Mouse (Mus musculus) heart, embryonic 14.5 days (tissue): ENCODE measurements at regions not wholly inside any gene's neighbourhood (a gene's known extent, or its start where the extent isn't known, plus 50 kb on each side); places are given as distances from the start of the nearest gene placed in this dataset.

Experiments
- ATAC-seq: fragments of 200-750 bp; cut with Nextera tagmentation; 2 replicates; pipeline ENCODE4 v1.8.0; 2017; ENCODE audit warnings: low read depth, moderate TSS enrichment; ENCODE audit not compliant: insufficient number of reproducible peaks, insufficient read depth, low FRiP score
- H3K27ac ChIP-seq, 2 experiments: fragments of 200-500 bp in 1 of 2; fragments of 300-500 bp in 1 of 2; sonication (generic) in 1 of 2; replicated peaks in 1 of 2; 2 replicates each; pipeline ENCODE4 v1.5.1; 2012 to 2014; ENCODE audit warnings: low read depth in 2 of 2, low read length in 2 of 2, control low read depth in 1 of 2, mild to moderate bottlenecking in 1 of 2, mixed read lengths in 1 of 2; ENCODE audit not compliant: control insufficient read depth in 1 of 2, insufficient read depth in 1 of 2
- H3K27me3 ChIP-seq: fragments of 300-500 bp; sonication (generic); 2 replicates; pipeline ENCODE4 v1.6.1; 2014; ENCODE audit warnings: mild to moderate bottlenecking, low read length, control low read depth; ENCODE audit not compliant: control insufficient read depth, insufficient read depth
- H3K36me3 ChIP-seq: fragments of 300-500 bp; sonication (generic); 2 replicates; pipeline ENCODE4 v1.6.1; 2014; ENCODE audit warnings: mild to moderate bottlenecking, control low read depth, low read length, mixed read lengths; ENCODE audit not compliant: control insufficient read depth, insufficient read depth
- H3K4me1 ChIP-seq, 2 experiments: fragments of 200-500 bp in 1 of 2; fragments of 300-500 bp in 1 of 2; sonication (generic) in 1 of 2; 2 replicates each; pipeline ENCODE4 v1.6.1; 2012 to 2014; ENCODE audit warnings: low read length in 2 of 2, control low read depth in 1 of 2, mixed read lengths in 1 of 2; ENCODE audit not compliant: control insufficient read depth in 2 of 2, insufficient read depth in 2 of 2
- H3K4me2 ChIP-seq: fragments of 300-500 bp; sonication (generic); 2 replicates; pipeline ENCODE4 v1.6.1; 2014; ENCODE audit warnings: mild to moderate bottlenecking, low read length
- H3K4me3 ChIP-seq, 2 experiments: fragments of 200-500 bp in 1 of 2; fragments of 300-500 bp in 1 of 2; sonication (generic) in 1 of 2; 2 replicates each; pipeline ENCODE4 v1.5.1; 2012 to 2014; ENCODE audit warnings: low read length in 2 of 2, mild to moderate bottlenecking in 2 of 2, control low read depth in 1 of 2, low read depth in 1 of 2, moderate library complexity in 1 of 2; ENCODE audit not compliant: control insufficient read depth in 1 of 2, insufficient read depth in 1 of 2
- H3K9ac ChIP-seq: fragments of 300-500 bp; sonication (generic); 2 replicates; pipeline ENCODE4 v1.6.1; 2014; ENCODE audit warnings: mild to moderate bottlenecking, low read length
- H3K9me3 ChIP-seq: fragments of 300-500 bp; sonication (generic); 2 replicates; pipeline ENCODE4 v1.6.1; 2016; ENCODE audit warnings: low read length, control low read depth; ENCODE audit not compliant: control insufficient read depth
- WGBS: fragments of 180-500 bp; shearing (Covaris S2); extraction: QIAGEN DNeasy Blood & Tissue Kit; methylation state at CpG from one replicate; pipeline ENCODE4 v1.1.7; 2014; 5-methylcytosine and 5-hydroxymethylcytosine counted together

- Histone ChIP-seq H3K4me2 (no peak overlapping the region), H3K9ac (no peak overlapping the region), H3K36me3 (no peaks in the 10 kb centered on the region), H3K4me3 (no peak overlapping the region), H3K9me3 (no peaks in the 10 kb centered on the region), H3K27me3 (no peaks in the 10 kb centered on the region; the same call in 1 of the 2 replicates), H3K27ac (no peak overlapping the region), H3K4me1 (no peaks in the 10 kb centered on the region)
- ATAC-seq, result no peak
- 72% methylated on average over 5 of the region's 5 CpGs for WGBS
These were observed 234.9 kb downstream of the Sox2 start for GRCm38 (mm10) chr3:34885137-34885536.

GRCm38 (mm10) chr3:34893381-34893780 is 243.2 kb downstream of the Sox2 start:
- WGBS, result 90% methylated on average over 5 of the region's 5 CpGs
- H3K9ac ChIP-seq, result no peak overlapping the region

GRCm38 (mm10) chr3:34903106-34903505 is 252.9 kb downstream of the Sox2 start:
- peaks cover 3 to 5% of the 10 kb centered on the region in 2 experiments; a peak in 2 of 4 replicates for H3K4me1 ChIP-seq
- no peaks in the 10 kb centered on the region for H3K36me3 ChIP-seq
- no peak overlapping the region for H3K27ac ChIP-seq
- no peak overlapping the region for H3K4me3 ChIP-seq
- no peak overlapping the region for H3K4me2 ChIP-seq
- ATAC-seq, result no peak
- no peaks in the 10 kb centered on the region for H3K27me3 ChIP-seq
- H3K9ac ChIP-seq, result no peak overlapping the region
- no peaks in the 10 kb centered on the region for H3K9me3 ChIP-seq
- WGBS, result 78% methylated on average over 8 of the region's 8 CpGs

More at GRCm38 (mm10) chr3:34893381-34893780, 243.2 kb downstream of the Sox2 start:
- H3K36me3 ChIP-seq, result no peaks in the 10 kb centered on the region
- no peaks in the 10 kb centered on the region for H3K4me1 ChIP-seq
- H3K27ac ChIP-seq, result no peak overlapping the region
- ATAC-seq, result no peak
- H3K4me3 ChIP-seq, result no peak overlapping the region
- H3K9me3 ChIP-seq, result 0 out of 2 replicates have a peak, but pooled peaks cover 4% of the 10 kb centered on the region
- H3K27me3 ChIP-seq, result no peaks in the 10 kb centered on the region
- H3K4me2 ChIP-seq, result no peak overlapping the region

- H3K9me3 ChIP-seq, result no peaks in the 10 kb centered on the region
- WGBS, result 41% methylated on average over 5 of the region's 5 CpGs
- ATAC-seq, result no peak
These were observed 258.3 kb downstream of the Sox2 start for GRCm38 (mm10) chr3:34908489-34908888.

GRCm38 (mm10) chr3:34909350-34909749 is 259.1 kb downstream of the Sox2 start:
- Histone ChIP-seq H3K36me3 (no peaks in the 10 kb centered on the region), H3K9ac (no peak overlapping the region), H3K27ac (no peak overlapping the region), H3K4me2 (no peak overlapping the region), H3K4me1 (peaks cover 3 to 5% of the 10 kb centered on the region in 2 experiments; a peak in 2 of 4 replicates), H3K27me3 (no peaks in the 10 kb centered on the region), H3K9me3 (no peaks in the 10 kb centered on the region), H3K4me3 (no peak overlapping the region)
- ATAC-seq, result no peak
- WGBS, result 87% methylated on average over 3 of the region's 3 CpGs

More at GRCm38 (mm10) chr3:34908489-34908888, 258.3 kb downstream of the Sox2 start:
- H3K27me3 ChIP-seq, result no peaks in the 10 kb centered on the region
- no peak overlapping the region for H3K27ac ChIP-seq
- H3K9ac ChIP-seq, result no peak overlapping the region
- H3K4me2 ChIP-seq, result no peak overlapping the region
- H3K36me3 ChIP-seq, result no peaks in the 10 kb centered on the region
- no peak overlapping the region for H3K4me3 ChIP-seq
- H3K4me1 ChIP-seq, result peaks cover 3 to 5% of the 10 kb centered on the region in 2 experiments; a peak in 2 of 4 replicates

- no peak overlapping the region for H3K4me2 ChIP-seq
These were observed 268.2 kb downstream of the Sox2 start for GRCm38 (mm10) chr3:34918326-34918932.

GRCm38 (mm10) chr3:34920497-34920896 is 270.3 kb downstream of the Sox2 start:
- Histone ChIP-seq H3K4me2 (no peak overlapping the region), H3K9me3 (no peaks in the 10 kb centered on the region), H3K4me1 (no peaks in the 10 kb centered on the region), H3K4me3 (no peak overlapping the region), H3K27ac (no peak overlapping the region), H3K36me3 (no peaks in the 10 kb centered on the region), H3K9ac (no peak overlapping the region), H3K27me3 (no peaks in the 10 kb centered on the region)
- ATAC-seq, result no peak
- WGBS, result 91% methylated on average over 5 of the region's 5 CpGs

More at GRCm38 (mm10) chr3:34918326-34918932, 268.2 kb downstream of the Sox2 start:
- H3K27ac ChIP-seq, result no peak overlapping the region
- H3K36me3 ChIP-seq, result no peaks in the 10 kb centered on the region
- no peaks in the 10 kb centered on the region for H3K4me1 ChIP-seq
- WGBS, result 61% methylated on average over 6 of the region's 6 CpGs
- H3K9ac ChIP-seq, result no peak overlapping the region
- no peak for ATAC-seq
- H3K27me3 ChIP-seq, result no peaks in the 10 kb centered on the region
- no peak overlapping the region for H3K4me3 ChIP-seq
- no peaks in the 10 kb centered on the region for H3K9me3 ChIP-seq

GRCm38 (mm10) chr3:34949867-34950266 is 299.7 kb downstream of the Sox2 start:
- Histone ChIP-seq H3K4me3 (no peak overlapping the region), H3K9ac (no peak overlapping the region), H3K4me2 (no peak overlapping the region), H3K27me3 (peaks cover 11% of the 10 kb centered on the region), H3K36me3 (no peaks in the 10 kb centered on the region), H3K4me1 (no peaks in the 10 kb centered on the region), H3K27ac (no peak overlapping the region), H3K9me3 (no peaks in the 10 kb centered on the region)
- 42% methylated on average over 3 of the region's 3 CpGs for whole genome bisulfite sequencing
- ATAC-seq, result no peak
